Mouse (Mus musculus) telencephalon, adult 2 months (tissue): ENCODE results near the gene 1110004F10Rik.

Experiments used
- DNase-seq: peaks from one replicate; pipeline ENCODE4 v3.0.0-alpha.2; 2011; ENCODE audit warnings: low read depth, low spot score

Gene 1110004F10Rik

DNA sequence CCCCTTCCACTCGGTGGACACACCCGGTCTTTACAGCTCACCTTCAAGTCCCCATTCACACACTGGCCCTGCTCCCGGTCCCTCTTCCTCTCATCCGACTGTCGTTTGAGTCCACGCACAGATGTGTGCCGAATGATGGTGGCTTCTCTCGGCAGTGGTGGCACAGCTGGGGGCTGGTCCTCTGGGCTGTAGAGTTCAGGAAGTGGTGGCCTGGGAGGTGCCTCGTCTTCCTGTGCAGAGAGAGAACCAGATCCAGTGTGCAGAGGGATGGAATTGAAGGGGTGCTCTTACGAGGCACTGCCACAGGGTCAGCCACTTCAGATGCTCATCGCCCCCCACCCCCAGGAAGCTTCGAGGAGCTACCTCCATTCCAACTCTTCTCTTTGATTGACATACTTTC, 98.0 kb downstream of the 1110004F10Rik start:
- DNase-seq, result no peak

- DNase-seq, result no peak
These were observed 98.5 kb downstream of the 1110004F10Rik start for GRCm38 (mm10) chr7:116137671-116138070.

- DNase-seq, result no peak
These were observed 105.8 kb downstream of the 1110004F10Rik start for GRCm38 (mm10) chr7:116145030-116145429.

DNA sequence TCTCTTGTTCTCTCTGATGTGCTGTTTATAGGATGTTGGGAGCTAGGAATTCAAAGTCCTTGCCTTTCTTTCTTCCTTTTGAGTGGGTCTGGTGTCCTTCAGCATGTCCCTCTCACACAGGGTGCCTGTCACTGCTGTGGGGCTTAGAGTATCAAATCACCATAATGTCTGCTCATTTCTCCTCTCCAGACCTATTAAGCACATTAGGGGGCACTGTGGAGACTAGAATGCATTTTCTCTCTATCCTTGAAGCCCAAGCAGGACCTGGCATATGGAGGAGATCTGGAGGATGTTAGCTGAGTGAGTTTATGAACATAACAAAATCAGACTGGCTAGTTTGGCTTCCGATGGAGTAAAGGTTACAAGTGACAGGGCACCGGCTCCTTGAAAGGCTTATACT, 107.9 kb downstream of the 1110004F10Rik start:
- no peak for DNase-seq

DNA sequence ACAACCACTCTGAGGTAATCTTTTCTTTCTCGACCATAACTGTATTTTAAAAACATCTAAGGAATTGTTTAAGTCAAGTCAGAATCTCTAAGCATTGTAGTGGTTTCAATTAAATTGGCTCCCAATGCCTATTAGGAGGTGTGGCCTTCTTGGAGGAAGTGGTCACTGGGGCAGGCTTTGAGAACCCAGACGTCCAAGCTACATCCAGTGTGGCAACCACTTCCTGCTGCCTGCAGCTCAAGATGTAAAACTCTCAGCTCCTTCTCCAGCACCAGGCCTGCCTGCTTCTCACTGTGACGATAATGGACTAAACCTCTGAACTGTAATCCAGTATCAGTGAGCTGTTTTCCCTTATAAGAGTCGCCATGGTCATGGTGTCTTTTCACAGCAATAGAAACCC, 110.4 kb downstream of the 1110004F10Rik start:
- DNase-seq, result no peak

DNA sequence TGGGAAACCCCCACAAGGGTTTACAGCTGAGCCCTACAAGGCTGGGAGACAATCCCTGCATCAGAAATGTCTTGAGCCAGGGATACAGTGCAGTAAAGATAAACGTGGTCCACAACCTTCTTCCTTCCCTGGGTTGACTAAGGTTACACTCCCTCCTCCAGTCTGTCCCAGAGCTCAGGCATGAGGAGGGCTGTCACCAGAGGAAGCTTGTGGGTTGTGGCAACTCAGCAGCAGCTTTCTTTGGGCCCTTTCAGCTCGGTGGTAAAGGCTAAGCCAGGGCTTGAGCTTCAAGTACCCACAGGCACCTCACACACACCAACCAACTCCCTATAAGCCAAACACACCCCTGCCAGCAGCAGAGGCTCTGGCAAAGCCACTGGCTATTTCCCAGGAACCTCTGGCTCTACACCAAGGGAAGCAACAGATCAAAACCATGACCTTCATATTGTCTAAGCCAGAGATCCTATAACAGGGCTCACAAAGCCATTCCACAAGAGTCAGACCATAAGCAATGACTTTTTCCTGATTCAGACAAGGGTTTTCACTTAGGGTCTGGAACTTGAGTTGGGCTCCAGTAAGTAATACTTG, 114.7 kb downstream of the 1110004F10Rik start:
- DNase-seq, result no peak
